Mouse (Mus musculus): Measurements from ENCODE around the gene Wipi2. TPM values are rescaled to one million over a fixed set of nuclear protein-coding genes. Genes with fewer than 3 reads are reported as not detected.

Gene Wipi2
- polyA plus RNA-seq, 2 experiments, result 20.5 to 28.3 TPM

DNA sequence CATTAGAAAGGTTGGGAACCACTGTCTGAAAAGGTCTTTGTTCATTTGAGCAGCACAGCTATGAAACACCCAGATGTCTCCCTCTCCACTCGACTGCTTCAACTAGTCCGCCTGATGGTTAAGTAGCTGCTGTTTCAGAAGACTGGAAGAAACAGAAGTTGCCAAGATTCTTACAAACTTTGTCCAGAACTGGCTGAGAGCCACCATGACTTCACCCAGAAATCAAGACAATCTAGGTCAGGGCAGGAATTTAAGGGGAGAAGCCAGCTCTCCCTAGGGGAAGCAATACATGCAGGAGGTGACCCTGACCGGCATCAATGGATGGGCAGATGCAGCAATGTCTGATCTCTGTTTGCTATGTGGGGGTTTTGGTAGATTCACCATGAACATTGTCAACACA lies 54.4 kb downstream of the Wipi2 start:
- Histone ChIP-seq H3K9me3 (ENCODE audit: control insufficient read depth, low read length) (no peaks in the 10 kb centered on the region), H3K36me3 (replicated peaks; ENCODE audit: control insufficient read depth, insufficient read depth, low read depth) (no peaks in the 10 kb centered on the region), H3K4me1 (replicated peaks; ENCODE audit: control insufficient read depth in 2 of 2, insufficient read depth in 2 of 2, low read length in 1 of 2) (peaks cover 3 to 14% of the 10 kb centered on the region in 2 experiments), H3K9ac (replicated peaks) (no peak overlapping the region), H3K27me3 (ENCODE audit: control insufficient read depth, insufficient read depth, low read length) (no peaks in the 10 kb centered on the region), H3K4me2 (ENCODE audit: low read depth) (no peak overlapping the region), H3K27ac (no peak overlapping the region), H3K4me3 (ENCODE audit: insufficient read depth in 1 of 2, low read depth in 2 of 2, low read length in 2 of 2) (no peak overlapping the region)
- no peak for TF ChIP-seq CTCF (IDR thresholded peaks at IDR 0.05; ENCODE audit: low read depth)
- no peak for TF ChIP-seq EP300 (IDR thresholded peaks at IDR 0.05; ENCODE audit: low read depth)
- ATAC-seq (ENCODE audit: insufficient read depth), result no peak
- 77% methylated on average over 3 of the region's 3 CpGs for WGBS (ENCODE audit: insufficient replicate concordance)
- no peak for DNase-seq (ENCODE audit: low read depth in 3 of 3, low spot score in 3 of 3)

DNA sequence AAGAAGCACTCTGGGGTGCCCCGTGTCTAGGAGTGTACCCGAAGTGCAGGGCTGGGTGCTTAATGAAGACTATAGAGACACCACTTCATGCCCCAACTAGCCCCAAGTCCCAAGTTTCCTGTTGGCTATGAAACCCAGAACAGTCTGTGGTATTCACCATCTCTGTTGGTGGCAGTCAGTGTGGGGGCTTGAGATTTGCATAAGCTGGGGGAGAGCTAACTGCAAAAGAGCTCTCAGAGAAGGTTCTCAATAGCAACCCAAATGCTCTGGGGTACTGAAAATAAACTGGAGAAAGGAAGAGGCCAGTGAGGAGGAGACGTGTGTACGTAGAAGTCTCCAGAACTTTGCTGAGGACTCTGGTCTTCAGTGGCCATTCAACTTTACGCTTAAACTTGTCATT lies 55.0 kb downstream of the Wipi2 start:
- TF ChIP-seq EP300 (IDR thresholded peaks at IDR 0.05; ENCODE audit: low read depth), result no peak
- TF ChIP-seq CTCF (IDR thresholded peaks at IDR 0.05; ENCODE audit: low read depth), result no peak
- Histone ChIP-seq H3K27me3 (ENCODE audit: control insufficient read depth, insufficient read depth, low read length) (no peaks in the 10 kb centered on the region), H3K4me2 (ENCODE audit: low read depth) (no peak overlapping the region), H3K27ac (no peak overlapping the region), H3K4me3 (ENCODE audit: insufficient read depth in 1 of 2, low read depth in 2 of 2, low read length in 2 of 2) (no peak overlapping the region), H3K36me3 (replicated peaks; ENCODE audit: control insufficient read depth, insufficient read depth, low read depth) (no peaks in the 10 kb centered on the region), H3K9ac (replicated peaks) (no peak overlapping the region), H3K4me1 (replicated peaks; ENCODE audit: control insufficient read depth in 2 of 2, insufficient read depth in 2 of 2, low read length in 1 of 2) (peaks cover 3 to 12% of the 10 kb centered on the region in 2 experiments), H3K9me3 (ENCODE audit: control insufficient read depth, low read length) (no peaks in the 10 kb centered on the region)
- ATAC-seq (ENCODE audit: insufficient read depth) (no peak), DNase-seq (ENCODE audit: low read depth in 3 of 3, low spot score in 3 of 3) (no peak)
- WGBS (ENCODE audit: insufficient replicate concordance), result 73% methylated on average over 5 of the region's 5 CpGs

DNA sequence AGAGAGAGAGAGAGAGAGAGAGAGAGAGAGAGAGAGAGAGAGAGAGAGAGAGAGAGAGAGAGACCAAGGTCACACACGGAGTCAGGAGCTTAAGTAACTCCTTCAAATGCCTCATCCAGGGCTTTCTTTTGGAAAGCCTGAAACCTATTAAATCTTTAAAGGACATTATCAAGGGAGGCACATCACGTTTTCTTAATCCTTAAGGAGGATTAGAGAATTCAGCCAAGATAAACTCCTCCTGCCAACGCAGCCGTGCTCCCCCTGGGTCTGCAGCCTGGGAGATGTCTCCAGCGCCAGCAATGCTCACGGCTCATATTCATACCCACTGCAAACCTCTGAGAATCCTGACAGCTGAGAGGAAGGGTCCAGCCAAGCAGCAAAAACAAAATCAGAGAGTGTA lies 61.4 kb downstream of the Wipi2 start:
- Histone ChIP-seq H3K27me3 (ENCODE audit: control insufficient read depth, insufficient read depth, low read length) (no peaks in the 10 kb centered on the region), H3K9ac (replicated peaks) (no peak overlapping the region), H3K36me3 (replicated peaks; ENCODE audit: control insufficient read depth, insufficient read depth, low read depth) (no peaks in the 10 kb centered on the region), H3K4me3 (ENCODE audit: insufficient read depth in 1 of 2, low read depth in 2 of 2, low read length in 2 of 2) (no peak overlapping the region), H3K27ac (no peak overlapping the region), H3K4me1 (replicated peaks; ENCODE audit: control insufficient read depth in 2 of 2, insufficient read depth in 2 of 2, low read length in 1 of 2) (no peaks in the 10 kb centered on the region), H3K4me2 (ENCODE audit: low read depth) (no peak overlapping the region), H3K9me3 (ENCODE audit: control insufficient read depth, low read length) (no peaks in the 10 kb centered on the region)
- ATAC-seq (ENCODE audit: insufficient read depth) (no peak), DNase-seq (ENCODE audit: low read depth in 3 of 3, low spot score in 3 of 3) (no peak)
- TF ChIP-seq CTCF (IDR thresholded peaks at IDR 0.05; ENCODE audit: low read depth) (no peak), EP300 (IDR thresholded peaks at IDR 0.05; ENCODE audit: low read depth) (no peak)
- WGBS (ENCODE audit: insufficient replicate concordance), result 50% methylated on average over 6 of the region's 6 CpGs

GRCm38 (mm10) chr5:142690343-142690742 lies 62.8 kb downstream of the Wipi2 start:
- DNase-seq (ENCODE audit: low read depth in 3 of 3, low spot score in 3 of 3) (no peak), ATAC-seq (ENCODE audit: insufficient read depth) (no peak)
- Histone ChIP-seq H3K9me3 (ENCODE audit: control insufficient read depth, low read length) (no peaks in the 10 kb centered on the region), H3K27ac (no peak overlapping the region), H3K27me3 (ENCODE audit: control insufficient read depth, insufficient read depth, low read length) (no peaks in the 10 kb centered on the region), H3K4me1 (replicated peaks; ENCODE audit: control insufficient read depth in 2 of 2, insufficient read depth in 2 of 2, low read length in 1 of 2) (no peaks in the 10 kb centered on the region), H3K4me2 (ENCODE audit: low read depth) (no peak overlapping the region), H3K4me3 (ENCODE audit: insufficient read depth in 1 of 2, low read depth in 2 of 2, low read length in 2 of 2) (no peak overlapping the region), H3K9ac (replicated peaks) (no peak overlapping the region), H3K36me3 (replicated peaks; ENCODE audit: control insufficient read depth, insufficient read depth, low read depth) (no peaks in the 10 kb centered on the region)
- no peak for TF ChIP-seq CTCF (IDR thresholded peaks at IDR 0.05; ENCODE audit: low read depth)
- TF ChIP-seq EP300 (IDR thresholded peaks at IDR 0.05; ENCODE audit: low read depth), result no peak
- 38% methylated on average over 3 of the region's 3 CpGs for WGBS (ENCODE audit: insufficient replicate concordance)

GRCm38 (mm10) chr5:142692248-142692647 lies 64.8 kb downstream of the Wipi2 start, which contains the start of gene Slc29a4:
Gene Slc29a4, plus strand, starts transcription at chr5:142692512.
- Histone ChIP-seq H3K36me3 (replicated peaks; ENCODE audit: control insufficient read depth, insufficient read depth, low read depth) (no peaks in the 10 kb centered on the region), H3K27me3 (ENCODE audit: control insufficient read depth, insufficient read depth, low read length) (no peaks in the 10 kb centered on the region), H3K4me3 (ENCODE audit: insufficient read depth in 1 of 2, low read depth in 2 of 2, low read length in 2 of 2) (no peak within 1 kb of the TSS), H3K4me2 (ENCODE audit: low read depth) (no peak within 1 kb of the TSS), H3K4me1 (replicated peaks; ENCODE audit: control insufficient read depth in 2 of 2, insufficient read depth in 2 of 2, low read length in 1 of 2) (no peaks in the 10 kb centered on the region), H3K27ac (no peak within 1 kb of the TSS), H3K9me3 (ENCODE audit: control insufficient read depth, low read length) (no peaks in the 10 kb centered on the region), H3K9ac (replicated peaks) (no peak within 1 kb of the TSS)
- 49% methylated on average over 14 of the region's 14 CpGs for WGBS (ENCODE audit: insufficient replicate concordance)
- DNase-seq (ENCODE audit: low read depth in 3 of 3, low spot score in 3 of 3) (no peak), ATAC-seq (ENCODE audit: insufficient read depth) (no peak)
- TF ChIP-seq CTCF (IDR thresholded peaks at IDR 0.05; ENCODE audit: low read depth) (no peak), EP300 (IDR thresholded peaks at IDR 0.05; ENCODE audit: low read depth) (no peak)
